Mouse (Mus musculus) liver, embryonic 18 days (tissue): Measurements from ENCODE around the gene Tbc1d10c. TPM values are rescaled to one million over a fixed set of nuclear protein-coding genes. Genes with fewer than 3 reads are reported as not detected.

ENCODE experiments used
- polyA plus RNA-seq: library from polyadenylated mRNA; depleted of rRNA; stranded (reverse); fragments of >200 nt; gene quantifications from 2 replicates; pipeline ENCODE4 v1.2.3, GENCODE M21; 2012; rRNA removed

Gene Tbc1d10c
- 9.0 and 11.5 TPM in 2 replicates for polyA plus RNA-seq

GRCm38 (mm10) chr19:4190831-4191334, at the start of gene Tbc1d10c:
TSS of gene Tbc1d10c (minus strand) at chr19:4191284.

DNA sequence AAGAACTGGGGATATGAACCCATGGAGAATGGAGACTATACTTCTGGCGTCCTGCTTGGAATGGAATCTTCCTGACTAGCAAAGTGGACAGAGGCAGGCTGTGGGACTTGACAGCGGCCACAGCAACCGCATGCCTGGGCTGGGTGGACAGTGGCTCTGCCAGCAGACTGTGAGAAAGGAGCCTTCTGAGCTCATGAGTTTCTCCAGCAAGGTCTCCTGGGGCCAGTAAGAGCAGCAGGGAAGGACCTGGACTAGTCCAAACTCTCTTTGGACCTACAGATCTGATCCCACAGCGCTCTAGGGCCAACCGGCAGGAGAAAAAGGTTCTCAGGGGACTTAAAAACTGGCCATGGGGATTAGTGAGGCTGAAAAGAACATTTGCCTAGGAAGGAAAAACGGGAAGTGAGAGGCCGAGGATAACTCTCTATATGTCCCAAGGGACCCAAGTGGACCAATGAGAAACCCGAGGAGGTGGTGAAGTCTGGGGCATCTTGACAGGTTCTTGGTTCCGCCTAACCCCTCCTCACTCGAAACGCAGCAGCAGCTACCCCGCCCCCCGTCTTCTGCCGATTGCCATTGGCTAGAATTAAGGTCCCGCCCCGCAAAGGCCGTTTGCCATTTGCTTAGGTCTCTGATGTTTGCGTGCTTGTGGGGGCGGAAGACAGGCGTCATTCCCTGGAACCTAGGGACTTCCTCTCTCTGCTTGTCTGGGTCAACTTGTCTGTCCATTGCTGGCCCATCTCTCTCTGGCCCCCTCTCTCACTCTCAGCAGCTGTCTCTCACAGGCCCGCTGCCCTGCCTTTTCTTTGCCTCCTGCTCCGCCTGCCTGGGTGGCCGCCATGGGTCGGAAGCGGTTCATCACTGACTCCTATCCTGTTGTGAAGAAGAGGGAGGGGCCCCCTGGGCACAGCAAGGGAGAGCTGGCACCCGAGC, 40.4 kb upstream of the Tbc1d10c start, which contains the start of gene Pold4:
Pold4 (plus strand) TSS at position 647 of the 933 bp plus-strand sequence.

DNA sequence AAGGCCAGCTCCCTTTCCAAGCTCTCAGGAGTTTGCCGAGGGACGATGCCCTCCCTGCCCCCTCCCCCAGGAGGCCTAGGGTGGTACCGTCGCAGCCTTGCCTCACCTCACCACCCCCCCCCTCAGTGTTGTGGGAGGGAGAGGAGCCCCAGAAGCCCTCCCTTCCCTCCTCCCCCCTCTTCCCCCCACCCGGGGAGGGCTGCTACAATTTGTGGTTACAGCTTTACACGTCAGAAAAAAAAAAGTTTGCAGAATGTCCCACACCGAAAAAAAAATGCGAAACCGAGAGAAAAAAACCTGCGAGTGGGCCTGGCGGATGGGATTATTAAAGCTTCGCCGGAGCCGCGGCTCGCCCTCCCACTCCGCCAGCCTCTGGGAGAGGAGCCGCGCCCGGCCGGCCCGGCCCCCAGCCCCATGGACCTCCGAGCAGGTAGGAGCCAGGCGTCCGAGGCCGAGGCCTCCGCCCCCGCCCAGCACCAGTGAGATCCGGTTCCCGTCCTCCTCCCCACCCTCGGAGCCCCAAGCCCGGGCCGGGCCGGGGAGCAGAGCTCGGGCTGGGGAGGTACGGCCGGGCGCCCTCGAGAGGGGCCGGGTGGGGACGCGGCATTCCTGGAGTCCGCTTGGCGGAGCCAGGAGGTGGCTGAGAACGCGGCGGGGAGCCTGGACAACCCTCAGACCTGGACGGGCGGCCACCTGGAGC, 23.1 kb upstream of the Tbc1d10c start, which contains the start of the genes Clcf1 and AC109138.7:
Clcf1 (plus strand) TSS at position 168 of the 700 bp plus-strand sequence.
AC109138.7 (plus strand) TSS at position 287 of the 700 bp plus-strand sequence.

DNA sequence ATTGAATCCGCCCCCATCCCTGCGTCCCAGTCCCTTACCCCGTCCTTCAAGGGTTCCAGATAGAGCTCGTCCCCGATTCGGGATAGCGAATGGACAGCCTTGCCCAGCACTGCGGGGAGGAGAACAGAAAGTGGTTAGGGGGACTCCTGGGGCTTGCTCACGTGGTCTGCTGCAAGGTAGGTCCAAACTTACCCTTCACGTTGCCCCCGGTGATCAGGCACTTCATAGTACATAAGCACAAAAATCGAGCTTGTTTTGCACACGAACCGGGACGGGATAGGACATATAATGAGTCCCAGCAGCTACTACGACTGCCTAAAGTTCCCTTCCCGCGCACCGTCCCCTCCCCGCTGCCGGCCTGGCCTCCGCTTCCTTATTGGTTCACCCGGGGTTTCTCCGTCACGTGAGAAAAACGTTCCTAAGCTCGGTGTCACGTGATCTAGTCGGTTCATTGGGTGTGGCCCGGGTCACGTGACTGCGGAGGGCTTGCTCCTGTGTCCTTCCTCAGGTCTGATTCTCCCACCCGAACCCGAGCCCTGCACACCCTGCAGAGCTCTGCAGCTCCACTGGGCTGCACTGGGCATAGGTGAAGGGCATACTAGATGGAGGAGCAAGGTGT, 10.3 kb upstream of the Tbc1d10c start, which contains the start of gene Rad9a:
Rad9a (minus strand) TSS at position 372 of the 619 bp plus-strand sequence.

DNA sequence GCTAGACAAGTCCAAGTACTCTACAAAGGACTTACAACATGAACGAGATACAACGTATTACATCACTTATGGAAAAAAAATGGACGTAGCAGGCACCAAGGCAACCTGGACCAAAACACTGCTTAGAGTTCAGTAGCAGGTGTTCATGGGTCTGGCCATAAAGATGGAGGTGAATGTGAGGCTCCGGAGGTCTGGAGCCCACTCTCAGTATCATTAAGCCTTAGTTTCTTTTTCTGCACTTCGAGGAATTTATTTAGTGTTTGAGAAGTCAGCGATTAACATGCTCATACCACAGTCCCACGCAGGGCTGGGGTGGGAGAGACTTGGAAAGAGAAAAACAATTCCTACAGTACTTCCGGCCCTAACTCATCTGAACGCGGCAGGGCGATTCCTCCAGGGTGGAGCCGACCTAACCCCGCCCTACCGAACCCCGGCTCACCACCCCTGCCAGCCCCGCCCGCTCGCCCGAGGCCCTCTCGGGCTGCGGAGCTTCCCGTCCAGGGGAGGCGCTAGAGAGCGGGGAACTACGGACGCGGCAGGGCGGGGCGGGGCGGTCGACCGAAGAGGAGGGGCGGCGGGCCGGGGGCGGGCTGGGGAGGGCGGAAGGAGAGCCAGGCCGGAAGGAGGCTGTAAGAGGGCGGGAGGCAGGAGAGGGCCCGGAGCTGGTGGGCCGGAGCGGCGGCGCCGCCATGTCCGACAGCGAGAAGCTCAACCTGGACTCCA, 605 bp upstream of the Tbc1d10c start, which contains the start of gene Ppp1ca:
Ppp1ca (plus strand) TSS at position 538 of the 723 bp plus-strand sequence.

GRCm38 (mm10) chr19:4175368-4175947, 15.6 kb downstream of the Tbc1d10c start, which contains the start of gene Carns1:
TSS of gene Carns1 (minus strand) at chr19:4175479.

GRCm38 (mm10) chr19:4162646-4163542, 28.2 kb downstream of the Tbc1d10c start, which contains the start of gene Rps6kb2:
TSS of gene Rps6kb2 (minus strand) at chr19:4163354.

GRCm38 (mm10) chr19:4153232-4153654, 37.8 kb downstream of the Tbc1d10c start, which contains the start of gene Ptprcap:
TSS of gene Ptprcap (plus strand) at chr19:4153604.

GRCm38 (mm10) chr19:4148491-4148806, 42.6 kb downstream of the Tbc1d10c start, which contains the start of gene Coro1b:
TSS of gene Coro1b (plus strand) at chr19:4148619.

DNA sequence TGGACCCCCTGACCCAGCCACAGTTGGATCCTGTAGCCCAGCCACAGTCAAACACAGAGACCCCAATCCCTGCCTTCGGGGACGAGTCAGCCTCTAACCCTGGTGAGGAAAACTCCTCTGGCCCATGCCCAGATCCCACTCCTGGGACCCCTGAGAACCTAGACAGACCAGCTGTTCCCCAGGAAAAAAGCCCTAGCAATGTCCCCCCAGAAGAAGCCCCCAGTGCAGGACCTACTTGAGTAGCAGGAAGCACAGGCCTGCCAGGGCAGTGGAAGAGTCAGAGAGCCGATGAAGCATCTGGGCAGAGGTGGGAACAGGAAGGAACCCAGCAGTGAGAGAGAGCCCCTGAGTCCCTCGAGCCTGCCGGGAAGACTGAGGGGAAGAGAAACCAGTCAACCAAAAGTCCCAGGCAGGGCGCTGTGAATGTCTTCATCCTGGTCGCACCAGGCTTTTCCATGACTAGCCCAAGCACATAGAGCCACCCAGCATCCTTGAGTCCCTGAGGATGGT, 47.3 kb downstream of the Tbc1d10c start, which contains the start of gene Cabp4:
Cabp4 (minus strand) TSS at position 275 of the 510 bp plus-strand sequence.

DNA sequence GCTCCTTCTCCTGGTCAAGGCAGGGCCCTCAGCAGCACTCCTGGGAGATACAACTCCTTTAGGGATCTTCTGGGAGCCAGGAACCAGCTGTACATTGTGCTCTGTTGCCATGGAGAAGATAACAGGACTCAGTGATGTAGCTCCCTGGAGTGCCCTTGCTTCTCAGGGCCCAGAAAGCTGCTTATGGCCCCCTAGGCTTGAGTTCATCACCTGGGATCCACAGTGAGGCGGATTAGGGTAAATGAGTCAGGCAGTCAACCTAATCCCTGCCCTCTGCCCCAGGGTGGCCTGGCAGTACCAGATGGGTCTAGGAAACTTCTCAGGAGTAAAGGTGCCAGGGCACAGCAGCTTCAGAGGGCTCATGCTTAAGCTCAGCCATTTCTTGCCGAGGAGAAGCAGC, 51.6 kb downstream of the Tbc1d10c start, which contains the start of gene Gpr152:
Gpr152 (plus strand) TSS at position 342 of the 400 bp plus-strand sequence.

Other genes with a start within 250 kb of the Tbc1d10c start
- gene Aldh3b3, start 232.6 kb downstream of the Tbc1d10c start, polyA plus RNA-seq, result 0.14 and 0.28 TPM in 2 replicates
- gene Aldh3b2, start 219.0 kb downstream of the Tbc1d10c start, polyA plus RNA-seq, result 0.11 and 0.17 TPM in 2 replicates
- gene Acy3, start 204.7 kb downstream of the Tbc1d10c start, polyA plus RNA-seq, result 11.6 and 14.0 TPM in 2 replicates
- not detected in 2 replicates for gene Tbx10, start 198.5 kb downstream of the Tbc1d10c start, polyA plus RNA-seq
- 2.2 and 2.5 TPM in 2 replicates for gene Nudt8, start 190.7 kb downstream of the Tbc1d10c start, polyA plus RNA-seq
- gene Gm49405, start 190.7 kb downstream of the Tbc1d10c start, polyA plus RNA-seq, result 0.61 and 0.75 TPM in 2 replicates
- 1.7 and 2.2 TPM in 2 replicates for gene Doc2g, start 188.0 kb downstream of the Tbc1d10c start, polyA plus RNA-seq
- gene Ndufv1, start 178.5 kb downstream of the Tbc1d10c start, polyA plus RNA-seq, result 80.0 and 84.9 TPM in 2 replicates
- 320 and 356 TPM in 2 replicates for gene Gstp1, start 153.3 kb downstream of the Tbc1d10c start, polyA plus RNA-seq
- gene Gstp2, start 145.3 kb downstream of the Tbc1d10c start, polyA plus RNA-seq, result 5.6 and 7.9 TPM in 2 replicates
- gene Gstp3, start 131.7 kb downstream of the Tbc1d10c start, polyA plus RNA-seq, result 225 and 276 TPM in 2 replicates
- 0.32 and 0.84 TPM in 2 replicates for gene Cabp2, start 109.7 kb downstream of the Tbc1d10c start, polyA plus RNA-seq
- gene Cdk2ap2, start 94.1 kb downstream of the Tbc1d10c start, polyA plus RNA-seq, result 72.2 and 73.8 TPM in 2 replicates
- 13.3 and 16.3 TPM in 2 replicates for gene Pitpnm1, start 91.3 kb downstream of the Tbc1d10c start, polyA plus RNA-seq
- 35.5 and 43.9 TPM in 2 replicates for gene Aip, start 65.4 kb downstream of the Tbc1d10c start, polyA plus RNA-seq
- not detected in 2 replicates for gene Gpr152, start 51.5 kb downstream of the Tbc1d10c start, polyA plus RNA-seq
- gene Cabp4, start 47.3 kb downstream of the Tbc1d10c start, polyA plus RNA-seq, result 0.22 and 0.31 TPM in 2 replicates
- 80.4 and 82.0 TPM in 2 replicates for gene Coro1b, start 42.7 kb downstream of the Tbc1d10c start, polyA plus RNA-seq
- 21.9 and 27.1 TPM in 2 replicates for gene Ptprcap, start 37.7 kb downstream of the Tbc1d10c start, polyA plus RNA-seq
- gene Rps6kb2, start 27.9 kb downstream of the Tbc1d10c start, polyA plus RNA-seq, result 14.6 and 16.1 TPM in 2 replicates
- gene Carns1, start 15.8 kb downstream of the Tbc1d10c start, polyA plus RNA-seq, result 2.3 and 2.4 TPM in 2 replicates
- 176 and 177 TPM in 2 replicates for gene Ppp1ca, start 781 bp upstream of the Tbc1d10c start, polyA plus RNA-seq
- 13.6 and 14.5 TPM in 2 replicates for gene Rad9a, start 10.4 kb upstream of the Tbc1d10c start, polyA plus RNA-seq
- gene Clcf1, start 23.0 kb upstream of the Tbc1d10c start, polyA plus RNA-seq, result 2.0 and 2.2 TPM in 2 replicates
- gene AC109138.7, start 23.1 kb upstream of the Tbc1d10c start, polyA plus RNA-seq, result not detected in 2 replicates
- gene Pold4, start 40.6 kb upstream of the Tbc1d10c start, polyA plus RNA-seq, result 34.3 and 34.5 TPM in 2 replicates
- gene Ssh3, start 77.9 kb upstream of the Tbc1d10c start, polyA plus RNA-seq, result 7.4 and 8.0 TPM in 2 replicates
- 2.0 and 2.2 TPM in 2 replicates for gene Ankrd13d, start 91.9 kb upstream of the Tbc1d10c start, polyA plus RNA-seq
- gene Grk2, start 114.9 kb upstream of the Tbc1d10c start, polyA plus RNA-seq, result 35.7 and 42.3 TPM in 2 replicates
- 17.7 and 20.3 TPM in 2 replicates for gene Kdm2a, start 207.0 kb upstream of the Tbc1d10c start, polyA plus RNA-seq
- 7.2 and 8.4 TPM in 2 replicates for gene Rhod, start 248.1 kb upstream of the Tbc1d10c start, polyA plus RNA-seq